Mouse (Mus musculus): ENCODE results near the gene Ptp4a2. TPM values are rescaled to one million over a fixed set of nuclear protein-coding genes. Genes with fewer than 3 reads are reported as not detected.

Ptp4a2 gene
- polyA plus RNA-seq, 1 experiment, result 138 TPM

DNA sequence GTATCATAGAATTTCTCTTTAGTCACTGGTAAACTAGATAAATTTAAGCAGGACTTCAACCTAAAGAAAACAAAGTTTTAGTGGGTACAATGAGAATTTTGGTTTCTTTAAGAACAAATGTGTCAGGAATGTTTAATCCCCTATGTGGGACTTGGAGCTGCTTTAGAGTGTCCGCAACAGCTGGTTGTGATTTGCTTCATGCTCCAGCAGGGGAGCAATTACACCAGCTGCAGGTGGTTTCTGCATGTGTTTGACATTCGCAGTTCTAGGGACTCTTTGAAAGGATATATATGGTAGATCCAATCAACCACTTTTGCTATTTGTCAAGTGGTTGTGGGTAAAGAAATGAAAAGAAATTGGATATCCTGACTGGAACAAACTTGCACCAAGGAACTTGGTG is 39.5 kb downstream of the Ptp4a2 start:
- H3K79me2 ChIP-seq (ENCODE audit: control insufficient read depth, insufficient read depth), result no peaks in the 10 kb centered on the region
- no peak overlapping the region for H3K4me2 ChIP-seq (ENCODE audit: low read depth)
- peaks cover 56% of the 10 kb centered on the region for H3K36me3 ChIP-seq (ENCODE audit: control insufficient read depth, insufficient read depth)
- TF ChIP-seq POLR2AphosphoS2 (IDR thresholded peaks at IDR 0.05; ENCODE audit: insufficient read length, low read depth) (no peak), MYOD1 (IDR thresholded peaks at IDR 0.05; ENCODE audit: control insufficient read depth in 1 of 3, insufficient read length in 2 of 3, low read depth in 2 of 3) (peak in 2 of 3 experiments; percentile 50 to 52), MYOG (IDR thresholded peaks at IDR 0.05; ENCODE audit: control insufficient read depth in 1 of 3, insufficient read depth in 1 of 3, insufficient read length in 2 of 3, low read depth in 2 of 3) (peak in 1 of 3 experiments; percentile 18), TCF12 (IDR thresholded peaks at IDR 0.05; ENCODE audit: insufficient read depth, poor library complexity, severe bottlenecking) (no peak)
- no peak overlapping the region for H3ac ChIP-seq (ENCODE audit: control insufficient read depth, insufficient read length)
- H3K27me3 ChIP-seq (ENCODE audit: control insufficient read depth, insufficient read depth, insufficient read length), result no peaks in the 10 kb centered on the region
- no peak overlapping the region for H3K4me3 ChIP-seq

DNA sequence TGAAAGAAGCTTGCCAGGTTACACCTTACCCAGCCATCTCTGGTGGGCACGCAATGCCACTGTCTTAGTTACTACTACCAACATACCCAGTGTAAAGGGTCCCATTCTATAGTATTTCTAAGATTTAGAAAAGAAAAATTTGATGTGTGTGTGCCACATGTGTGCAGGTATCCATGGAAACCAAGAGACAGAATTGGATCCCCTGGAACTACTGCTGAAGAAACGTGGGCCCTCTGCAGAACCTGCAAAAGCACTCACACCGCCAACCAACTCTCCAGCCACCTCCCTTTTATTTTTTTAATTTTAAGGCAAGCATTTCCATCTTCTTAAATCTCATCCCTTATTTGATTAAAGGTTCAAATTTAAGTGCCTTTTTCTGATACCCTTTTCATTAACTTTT is 40.8 kb downstream of the Ptp4a2 start:
- no peak overlapping the region for H3K4me3 ChIP-seq
- H3K27me3 ChIP-seq (ENCODE audit: control insufficient read depth, insufficient read depth, insufficient read length), result no peaks in the 10 kb centered on the region
- no peak for TF ChIP-seq MYOG (IDR thresholded peaks at IDR 0.05; ENCODE audit: control insufficient read depth in 1 of 3, insufficient read depth in 1 of 3, insufficient read length in 2 of 3, low read depth in 2 of 3)
- no peak for TF ChIP-seq CEBPB (IDR thresholded peaks at IDR 0.05; ENCODE audit: insufficient read depth, poor library complexity, severe bottlenecking)
- TF ChIP-seq POLR2A (IDR thresholded peaks at IDR 0.05; ENCODE audit: insufficient read length, low read depth), result no peak
- TF ChIP-seq USF1 (IDR thresholded peaks at IDR 0.05; ENCODE audit: low read depth), result no peak
- no peak for TF ChIP-seq TCF12 (IDR thresholded peaks at IDR 0.05; ENCODE audit: insufficient read depth, poor library complexity, severe bottlenecking)
- TF ChIP-seq E2F4 (IDR thresholded peaks at IDR 0.05; ENCODE audit: insufficient read depth), result no peak
- TF ChIP-seq REST (IDR thresholded peaks at IDR 0.05; ENCODE audit: insufficient read depth, insufficient read length), result no peak
- TF ChIP-seq MAX (IDR thresholded peaks at IDR 0.05; ENCODE audit: low read depth), result no peak
- no peak for TF ChIP-seq SRF (IDR thresholded peaks at IDR 0.05; ENCODE audit: control insufficient read depth, insufficient read length, low read depth)
- TF ChIP-seq POLR2AphosphoS2 (IDR thresholded peaks at IDR 0.05; ENCODE audit: insufficient read length, low read depth), result no peak
- TF ChIP-seq MYOD1 (IDR thresholded peaks at IDR 0.05; ENCODE audit: control insufficient read depth in 1 of 3, insufficient read length in 2 of 3, low read depth in 2 of 3), result no peak
- no peak overlapping the region for H3K4me2 ChIP-seq (ENCODE audit: low read depth)
- no peak overlapping the region for H3ac ChIP-seq (ENCODE audit: control insufficient read depth, insufficient read length)
- peaks cover 43% of the 10 kb centered on the region for H3K36me3 ChIP-seq (ENCODE audit: control insufficient read depth, insufficient read depth)
- no peaks in the 10 kb centered on the region for H3K79me2 ChIP-seq (ENCODE audit: control insufficient read depth, insufficient read depth)

DNA sequence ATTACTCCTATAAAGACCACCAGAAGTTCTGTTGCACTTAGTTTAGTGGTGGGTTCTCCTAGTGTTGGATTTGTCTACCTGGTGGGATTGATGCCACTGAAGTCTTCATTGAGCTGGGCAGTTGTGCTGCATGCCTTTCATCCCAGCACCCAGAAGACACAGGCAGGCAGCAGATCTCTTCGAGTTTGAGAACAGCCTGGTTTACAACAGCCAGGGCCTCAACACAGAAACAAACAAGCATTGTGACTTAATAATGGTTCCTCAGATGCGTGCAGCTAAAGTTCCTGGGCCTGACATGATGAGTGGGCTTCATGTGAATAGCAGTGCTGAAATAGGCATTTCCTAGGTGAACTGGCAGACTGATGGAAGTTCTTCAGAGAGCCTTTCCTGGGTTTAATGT is 42.0 kb downstream of the Ptp4a2 start:
- H3K79me2 ChIP-seq (ENCODE audit: control insufficient read depth, insufficient read depth), result no peaks in the 10 kb centered on the region
- H3K4me2 ChIP-seq (ENCODE audit: low read depth), result no peak overlapping the region
- no peak overlapping the region for H3ac ChIP-seq (ENCODE audit: control insufficient read depth, insufficient read length)
- TF ChIP-seq POLR2A (IDR thresholded peaks at IDR 0.05; ENCODE audit: insufficient read length, low read depth) (no peak), POLR2AphosphoS2 (IDR thresholded peaks at IDR 0.05; ENCODE audit: insufficient read length, low read depth) (peak; percentile 53)
- H3K27me3 ChIP-seq (ENCODE audit: control insufficient read depth, insufficient read depth, insufficient read length), result no peaks in the 10 kb centered on the region
- peaks cover 37% of the 10 kb centered on the region for H3K36me3 ChIP-seq (ENCODE audit: control insufficient read depth, insufficient read depth)
- no peak overlapping the region for H3K4me3 ChIP-seq

DNA sequence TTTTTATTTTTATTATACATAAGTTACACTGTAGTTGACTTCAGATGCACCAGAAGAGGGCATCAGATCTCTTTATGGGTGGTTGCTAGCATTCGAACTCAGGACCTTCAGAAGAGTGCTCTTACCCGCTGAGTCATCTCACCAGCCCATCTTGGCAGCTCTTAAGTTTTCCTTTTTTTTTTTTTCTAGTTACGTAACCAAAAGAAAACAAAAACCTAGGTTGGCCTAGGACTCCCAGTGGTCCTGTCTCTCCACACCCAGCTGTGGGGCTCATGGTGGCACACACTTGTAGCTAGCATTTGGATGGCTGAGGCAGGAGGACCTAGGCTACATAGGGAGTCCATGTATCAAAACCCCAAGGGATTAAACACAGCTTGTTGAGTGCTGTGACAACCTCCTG is 43.0 kb downstream of the Ptp4a2 start:
- H3K27me3 ChIP-seq (ENCODE audit: control insufficient read depth, insufficient read depth, insufficient read length), result no peaks in the 10 kb centered on the region
- H3K4me2 ChIP-seq (ENCODE audit: low read depth), result no peak overlapping the region
- no peak overlapping the region for H3ac ChIP-seq (ENCODE audit: control insufficient read depth, insufficient read length)

DNA sequence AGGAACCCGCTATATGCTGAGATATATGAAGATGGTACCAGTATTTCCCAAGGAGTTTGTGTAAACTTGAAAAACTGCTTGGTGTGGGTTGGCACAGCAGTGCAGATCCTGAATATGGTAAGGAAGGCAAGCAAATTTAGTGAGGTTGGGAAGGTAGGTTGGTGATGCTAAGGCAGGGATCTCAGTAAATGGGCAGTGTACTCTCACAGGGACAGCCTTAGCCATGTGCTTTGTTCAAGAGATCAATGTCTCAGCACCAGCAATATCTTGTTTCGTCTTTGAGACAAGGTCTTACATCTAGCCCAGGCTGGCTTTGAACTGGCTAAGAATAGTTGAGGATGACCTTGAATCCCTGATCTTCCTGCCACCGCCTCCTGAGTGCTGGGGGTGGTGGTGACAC is 43.6 kb downstream of the Ptp4a2 start:
- no peak overlapping the region for H3K4me3 ChIP-seq
- peaks cover 24% of the 10 kb centered on the region for H3K36me3 ChIP-seq (ENCODE audit: control insufficient read depth, insufficient read depth)
- no peaks in the 10 kb centered on the region for H3K79me2 ChIP-seq (ENCODE audit: control insufficient read depth, insufficient read depth)
- H3K4me2 ChIP-seq (ENCODE audit: low read depth), result no peak overlapping the region
- TF ChIP-seq POLR2AphosphoS2 (IDR thresholded peaks at IDR 0.05; ENCODE audit: insufficient read length, low read depth) (peak; percentile 66), SRF (IDR thresholded peaks at IDR 0.05; ENCODE audit: control insufficient read depth, insufficient read length, low read depth) (no peak), CEBPB (IDR thresholded peaks at IDR 0.05; ENCODE audit: insufficient read depth, poor library complexity, severe bottlenecking) (no peak)
- no peak overlapping the region for H3ac ChIP-seq (ENCODE audit: control insufficient read depth, insufficient read length)
- H3K27me3 ChIP-seq (ENCODE audit: control insufficient read depth, insufficient read depth, insufficient read length), result no peaks in the 10 kb centered on the region

More for the DNA sequence above, 43.0 kb downstream of the Ptp4a2 start:
- Histone ChIP-seq H3K79me2 (ENCODE audit: control insufficient read depth, insufficient read depth) (no peaks in the 10 kb centered on the region), H3K36me3 (ENCODE audit: control insufficient read depth, insufficient read depth) (peaks cover 28% of the 10 kb centered on the region), H3K4me3 (no peak overlapping the region)
- TF ChIP-seq POLR2AphosphoS2 (IDR thresholded peaks at IDR 0.05; ENCODE audit: insufficient read length, low read depth) (peak; percentile 53), TCF12 (IDR thresholded peaks at IDR 0.05; ENCODE audit: insufficient read depth, poor library complexity, severe bottlenecking) (no peak), MYOD1 (IDR thresholded peaks at IDR 0.05; ENCODE audit: control insufficient read depth in 1 of 3, insufficient read length in 2 of 3, low read depth in 2 of 3) (no peak), CEBPB (IDR thresholded peaks at IDR 0.05; ENCODE audit: insufficient read depth, poor library complexity, severe bottlenecking) (no peak)
